Mouse (Mus musculus) brown adipose tissue, adult 24 weeks (tissue): ENCODE measurements around the gene Ctdsp1. TPM values are rescaled to one million over a fixed set of nuclear protein-coding genes. Genes with fewer than 3 reads are reported as not detected.

Experiments used
- H3K27ac ChIP-seq: fragments of 200-500 bp; replicated peaks from 2 replicates; pipeline ENCODE4 v1.5.1; 2012; ENCODE audit warnings: low read depth, mild to moderate bottlenecking, low read length
- H3K4me1 ChIP-seq: fragments of 200-500 bp; 2 replicates; pipeline ENCODE4 v1.6.1; 2012; ENCODE audit warnings: low read length, mixed read lengths; ENCODE audit not compliant: control insufficient read depth, insufficient read depth, insufficient read length
- H3K4me3 ChIP-seq: fragments of 200-500 bp; 2 replicates; pipeline ENCODE4 v1.5.1; 2012; ENCODE audit warnings: low read depth, mild to moderate bottlenecking, low read length, moderate library complexity; ENCODE audit not compliant: insufficient read depth
- polyA plus RNA-seq: library from polyadenylated mRNA; stranded (reverse); fragments of >200 nt; gene quantifications from 2 replicates; pipeline ENCODE4 v1.2.4, GENCODE M21; 2012; ENCODE audit not compliant: missing spikeins, insufficient read depth, insufficient read length

Gene Ctdsp1
- 66.8 and 98.0 TPM in 2 replicates for polyA plus RNA-seq

DNA sequence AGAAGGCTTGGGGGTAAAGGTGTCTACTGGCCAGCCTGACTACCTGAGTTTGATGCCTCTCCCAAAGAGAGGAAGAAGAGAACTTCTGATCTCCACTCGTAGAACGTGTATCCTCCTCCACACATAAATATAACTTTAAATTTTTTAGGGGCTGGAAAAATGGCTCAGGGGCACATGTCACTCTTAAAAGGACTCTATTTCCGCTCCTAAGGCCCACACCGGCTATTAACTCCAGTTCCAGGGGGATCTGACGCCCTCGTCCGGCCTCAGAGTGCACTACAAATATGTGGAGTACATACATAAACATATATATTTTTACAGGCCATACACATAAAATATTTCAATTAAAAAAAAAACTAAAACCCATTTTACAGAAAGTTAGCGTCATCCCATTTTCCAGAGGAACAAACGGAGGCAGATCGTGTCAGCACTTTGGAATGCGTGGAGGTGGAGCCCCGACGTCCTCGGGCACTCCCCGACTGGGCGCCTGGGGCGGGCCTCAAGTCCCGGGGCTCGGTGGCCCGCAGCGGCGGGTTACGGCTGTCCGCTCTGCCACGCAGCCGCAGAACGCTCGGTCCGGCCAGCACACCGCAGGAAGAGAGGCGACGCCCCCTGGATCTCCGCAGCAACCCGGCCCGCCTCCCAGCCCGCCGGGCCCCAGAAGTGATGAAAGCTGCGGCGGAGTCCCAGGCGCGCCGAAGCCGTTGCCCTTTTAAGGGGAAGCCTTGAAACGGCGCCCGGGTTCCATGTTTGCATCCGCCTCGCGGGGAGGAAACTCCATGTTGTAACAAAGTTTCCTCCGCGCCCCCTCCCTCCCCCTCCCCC lies at the start of gene Ctdsp1:
Gene Ctdsp1, plus strand, starts transcription at position 586 of the 825 bp plus-strand sequence.
- peaks cover 8% of the 10 kb centered on the region; the same call in 1 of the 2 replicates for H3K4me1 ChIP-seq
- H3K4me3 ChIP-seq: peak within 1 kb of the TSS; percentile 99
- H3K27ac ChIP-seq: peak within 1 kb of the TSS; percentile 99

DNA sequence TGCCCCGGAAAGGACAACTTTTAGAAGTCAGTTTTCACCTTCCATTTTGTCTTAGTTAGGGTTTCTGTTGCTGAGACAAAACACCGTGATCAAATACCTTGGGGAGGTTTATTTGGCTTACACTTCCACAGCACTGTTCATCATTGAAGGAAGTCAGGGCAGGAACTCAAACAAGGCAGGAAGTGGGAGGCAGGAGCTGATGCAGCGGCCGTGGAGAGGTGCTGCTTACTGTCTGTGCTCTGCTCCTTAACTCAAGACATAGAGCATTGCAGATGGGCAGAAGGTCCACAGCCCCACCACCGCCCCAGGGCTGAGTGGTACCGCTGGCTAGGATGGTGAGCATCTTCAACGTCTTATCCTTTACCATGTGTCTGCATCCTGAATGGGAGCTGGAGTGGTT lies 49.4 kb upstream of the Ctdsp1 start:
- H3K27ac ChIP-seq: no peak overlapping the region
- H3K4me1 ChIP-seq: peaks cover 58% of the 10 kb centered on the region
- no peak overlapping the region for H3K4me3 ChIP-seq

DNA sequence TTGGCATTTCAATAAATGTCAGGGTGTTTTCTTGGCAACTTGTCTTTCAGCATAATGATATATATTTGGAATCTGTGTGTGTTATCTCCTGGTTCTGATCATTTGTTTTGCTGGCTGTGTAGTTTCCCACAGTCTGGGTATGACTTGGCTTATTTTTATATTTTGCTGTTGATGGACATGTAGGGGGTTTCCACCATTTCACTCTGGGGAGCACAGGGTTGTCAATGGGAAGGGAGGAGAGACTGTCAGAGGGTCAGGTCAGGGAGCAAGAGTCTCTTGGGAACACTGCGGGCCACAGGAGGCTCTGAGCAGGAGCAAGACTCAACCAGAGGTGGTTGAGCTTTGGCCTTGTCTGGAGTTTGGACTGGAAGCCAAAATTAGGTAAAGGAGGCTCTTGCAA lies 49.0 kb upstream of the Ctdsp1 start:
- no peak overlapping the region for H3K4me3 ChIP-seq
- H3K4me1 ChIP-seq: peaks cover 54% of the 10 kb centered on the region
- H3K27ac ChIP-seq: no peak overlapping the region

DNA sequence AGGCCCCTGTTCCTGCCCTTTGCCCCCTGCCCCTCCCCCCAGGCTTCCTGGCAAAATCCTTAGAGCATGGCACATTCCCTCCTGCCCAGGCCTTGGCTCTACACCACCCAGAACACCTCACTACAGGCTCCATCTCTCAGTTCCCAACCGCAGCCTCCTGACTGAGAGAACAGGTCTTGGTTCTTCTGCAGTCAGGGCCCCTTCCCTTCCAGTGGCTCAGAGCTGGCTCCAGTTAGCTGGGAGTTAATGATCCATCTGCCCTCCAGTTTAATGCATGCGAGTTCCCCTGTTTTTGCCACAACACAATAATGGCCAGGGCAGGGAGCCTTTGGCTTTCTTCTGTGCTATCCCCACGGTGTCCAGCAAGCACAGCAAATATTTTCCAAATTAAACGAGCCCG lies 48.1 kb upstream of the Ctdsp1 start:
- peak overlapping the region; percentile 35; the same call in 1 of the 2 replicates for H3K27ac ChIP-seq
- no peak overlapping the region for H3K4me3 ChIP-seq
- H3K4me1 ChIP-seq: peaks cover 47% of the 10 kb centered on the region

DNA sequence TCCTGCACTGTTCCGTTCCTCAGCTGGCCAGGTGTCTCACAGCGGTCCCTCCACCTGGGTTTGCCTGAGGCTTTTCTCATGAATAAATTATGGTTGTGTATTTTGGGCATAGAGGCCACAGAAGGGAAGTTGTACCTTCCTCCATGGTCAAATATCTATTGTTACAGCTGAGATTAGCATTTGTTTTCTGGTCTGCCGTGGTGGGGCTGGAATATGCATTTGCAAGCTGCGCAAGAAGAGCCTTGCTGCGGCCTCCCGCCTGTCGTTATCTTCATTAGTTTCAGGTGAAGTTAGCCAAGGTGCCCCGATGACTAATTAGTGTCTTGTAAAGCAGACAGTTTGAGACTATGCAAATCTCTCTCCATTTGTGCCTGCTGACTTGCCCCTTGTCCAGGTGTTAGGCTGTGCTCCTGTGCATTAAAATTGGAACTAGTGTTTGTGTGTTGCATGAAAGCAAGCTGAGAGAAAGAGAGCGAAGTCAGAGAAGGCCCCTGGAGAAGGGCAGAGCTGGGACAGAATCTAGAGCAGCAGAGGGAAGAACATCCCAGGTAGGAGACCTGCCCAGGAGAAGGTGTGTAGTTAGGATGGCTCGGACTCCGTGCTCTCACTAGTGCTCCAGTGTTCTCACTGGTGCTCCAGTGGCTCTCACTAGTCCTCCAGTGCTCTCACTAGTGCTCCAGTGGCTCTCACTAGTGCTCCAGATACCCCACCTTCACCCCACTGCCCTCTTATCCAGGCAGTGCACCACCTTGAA lies 47.0 kb upstream of the Ctdsp1 start:
- peaks cover 35% of the 10 kb centered on the region for H3K4me1 ChIP-seq
- H3K4me3 ChIP-seq: no peak overlapping the region
- H3K27ac ChIP-seq: peak overlapping the region; percentile 49

DNA sequence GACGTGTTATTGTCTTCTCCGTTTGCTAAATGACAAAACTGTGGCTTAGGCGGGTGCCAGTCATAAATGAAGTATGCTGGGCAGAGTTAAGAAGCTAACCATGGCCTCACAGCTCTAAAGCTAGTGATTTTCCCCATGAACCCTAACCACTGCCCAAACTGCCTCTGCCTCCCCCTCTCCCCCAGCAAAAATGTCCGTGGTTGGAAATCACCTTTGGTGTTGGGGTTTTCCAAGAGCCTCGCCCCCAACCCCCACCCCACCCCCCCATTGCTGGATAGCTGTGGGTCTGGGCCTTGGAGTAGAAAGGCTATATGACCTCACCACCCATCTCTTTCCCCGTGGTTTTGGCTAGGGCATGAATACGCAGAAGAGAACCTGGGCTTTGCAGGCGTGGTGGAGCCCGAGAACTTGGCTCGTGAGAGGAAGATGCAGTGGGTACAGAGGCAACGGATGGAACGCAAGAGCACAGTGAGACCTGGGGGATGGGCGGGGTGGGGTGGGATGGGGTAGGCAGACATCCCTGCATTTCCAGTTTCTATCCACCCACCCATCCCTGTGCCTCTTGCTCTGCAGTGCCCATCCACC lies 40.0 kb upstream of the Ctdsp1 start:
- H3K4me1 ChIP-seq: peaks cover 10% of the 10 kb centered on the region
- H3K27ac ChIP-seq: no peak overlapping the region
- H3K4me3 ChIP-seq: no peak overlapping the region

DNA sequence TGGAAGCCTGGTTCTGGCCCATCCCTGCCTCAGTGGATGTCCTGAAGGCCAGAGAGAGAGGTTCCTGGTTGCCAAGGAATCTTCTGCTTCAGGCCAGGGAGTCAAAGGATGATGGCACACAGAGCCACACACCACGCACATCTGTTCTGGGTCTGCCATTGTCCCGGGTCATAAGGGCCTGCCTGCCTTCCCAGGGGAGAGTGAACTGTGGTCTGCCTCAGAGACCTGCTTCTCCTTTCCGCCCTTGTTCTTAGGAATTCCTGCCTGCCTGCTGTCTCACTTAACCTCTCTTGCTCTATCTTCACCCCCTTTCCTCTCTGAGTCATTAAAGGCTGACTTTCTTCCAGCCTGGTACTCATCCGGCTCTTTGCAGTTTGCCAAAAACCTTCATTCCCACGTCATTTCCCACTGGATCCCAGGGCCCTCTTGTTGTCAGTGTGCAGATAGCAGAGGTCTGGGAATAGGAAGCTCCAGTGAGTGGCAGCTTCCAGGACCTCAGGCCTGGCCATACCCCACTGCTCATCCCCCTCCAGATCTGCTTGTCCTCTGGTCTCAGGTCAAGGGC lies 38.7 kb upstream of the Ctdsp1 start:
- H3K4me1 ChIP-seq: peaks cover 10% of the 10 kb centered on the region
- H3K4me3 ChIP-seq: no peak overlapping the region
- H3K27ac ChIP-seq: peak overlapping the region; percentile 47

DNA sequence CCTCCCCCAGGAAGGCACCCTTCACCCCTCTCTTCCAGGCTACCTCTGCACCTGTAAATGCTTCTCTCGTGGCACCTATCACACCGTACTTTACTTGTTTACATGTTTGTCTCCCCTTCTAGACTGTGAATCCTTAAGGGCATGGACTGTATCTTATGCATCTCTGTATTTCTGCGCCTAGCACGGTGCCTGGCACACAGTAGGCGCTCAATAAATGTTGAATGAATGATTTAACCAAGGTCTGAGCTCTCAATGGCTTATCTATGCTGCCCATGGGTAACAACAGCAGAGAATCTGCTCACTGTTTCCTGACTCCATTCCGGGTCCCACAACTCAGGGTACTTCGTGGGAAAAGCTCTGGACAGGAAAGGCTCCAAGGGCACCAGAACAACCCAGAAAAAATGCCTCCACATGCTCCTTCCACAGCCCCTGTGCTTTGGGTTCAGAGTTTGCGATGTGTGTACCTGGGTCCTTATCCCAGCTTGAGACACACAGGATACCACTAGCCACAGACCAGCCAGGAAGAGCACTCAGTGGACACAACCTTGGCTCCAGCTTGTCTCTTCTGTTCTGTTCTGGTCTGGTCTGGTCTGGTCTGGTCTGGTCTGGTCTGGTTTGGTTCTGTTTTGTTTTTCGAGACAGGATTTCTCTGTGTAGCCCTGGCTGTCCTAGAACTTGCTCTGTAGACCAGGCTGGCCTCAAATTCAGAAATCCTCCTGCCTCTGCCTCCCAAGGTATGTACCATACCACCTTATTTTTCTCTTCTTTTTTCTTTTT lies 37.7 kb upstream of the Ctdsp1 start:
- H3K4me3 ChIP-seq: no peak overlapping the region
- peaks cover 10% of the 10 kb centered on the region for H3K4me1 ChIP-seq
- no peak overlapping the region for H3K27ac ChIP-seq

DNA sequence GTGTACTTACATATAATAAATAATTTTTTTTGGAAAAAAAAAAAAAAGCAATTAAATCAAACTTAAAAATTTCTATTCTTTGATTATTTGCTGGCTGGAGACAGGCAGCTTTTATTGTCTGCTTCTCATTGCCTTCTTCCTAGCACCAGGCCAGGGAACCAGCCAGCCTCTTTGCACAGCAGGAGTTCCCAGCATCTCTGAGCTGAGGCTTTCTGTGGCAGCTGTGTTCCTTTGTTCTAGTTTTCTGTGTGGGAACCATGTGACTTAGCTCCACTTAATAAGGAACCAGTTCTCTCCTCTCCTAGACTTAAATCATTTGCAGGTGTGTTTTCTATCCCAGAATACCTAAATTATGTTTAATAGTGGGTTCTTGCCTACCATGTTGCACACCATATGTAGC lies 33.8 kb upstream of the Ctdsp1 start:
- no peak overlapping the region for H3K27ac ChIP-seq
- H3K4me3 ChIP-seq: no peak overlapping the region
- H3K4me1 ChIP-seq: 0 out of 2 replicates have a peak, but pooled peaks cover under 1% of the 10 kb centered on the region

DNA sequence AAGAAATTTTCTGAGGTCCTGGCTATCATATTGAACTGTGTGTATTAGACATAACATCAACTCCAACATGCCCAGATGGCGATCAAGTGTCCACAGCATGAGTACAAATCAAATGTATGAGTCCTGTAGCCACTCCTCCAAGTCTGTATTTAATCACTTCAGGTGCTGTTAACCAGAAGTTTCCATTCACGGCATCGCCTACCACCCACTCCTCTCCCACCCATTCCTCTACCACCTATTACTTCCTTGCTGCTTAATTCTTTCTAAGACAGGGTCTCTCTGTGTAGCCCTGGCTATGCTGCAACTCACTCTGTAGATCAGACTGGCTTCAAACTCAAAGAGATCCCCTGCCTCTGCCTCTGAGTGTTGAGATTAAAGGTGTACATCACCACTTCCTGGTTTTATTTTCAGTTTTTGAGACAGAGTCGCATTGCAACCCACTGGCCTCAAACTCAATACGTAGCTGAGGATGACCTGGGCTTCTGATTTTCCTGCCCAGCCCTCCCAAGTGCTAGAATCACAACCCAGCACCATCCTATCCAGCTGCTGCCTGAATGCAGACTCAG lies 31.3 kb upstream of the Ctdsp1 start:
- Histone ChIP-seq H3K4me1 (peaks cover 5% of the 10 kb centered on the region; the same call in 1 of the 2 replicates), H3K27ac (no peak overlapping the region), H3K4me3 (no peak overlapping the region)

DNA sequence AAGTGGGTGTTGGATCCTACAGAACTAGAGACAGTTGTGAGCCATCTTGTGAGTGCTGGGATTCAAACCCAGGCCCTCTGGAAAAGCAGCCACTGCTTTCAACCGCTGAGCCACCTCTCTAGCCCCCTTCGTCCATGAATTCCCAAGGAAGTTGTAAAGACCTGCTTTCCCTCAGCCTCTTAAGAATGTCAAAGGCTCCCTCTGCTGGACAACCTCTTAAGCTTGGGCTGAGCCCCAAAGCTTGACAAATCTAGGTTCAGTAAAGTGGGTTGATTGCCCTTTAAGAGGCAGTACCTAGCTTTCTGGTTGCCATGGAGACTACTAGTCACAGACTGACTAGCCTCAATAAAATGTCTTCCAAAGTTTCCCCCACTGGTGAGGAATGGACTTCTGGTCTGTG lies 29.5 kb upstream of the Ctdsp1 start, which contains the start of gene Catip:
Gene Catip, plus strand, starts transcription at position 297 of the 400 bp plus-strand sequence.
- Histone ChIP-seq H3K4me1 (peaks cover 5% of the 10 kb centered on the region; the same call in 1 of the 2 replicates), H3K27ac (no peak within 1 kb of the TSS), H3K4me3 (no peak within 1 kb of the TSS)

DNA sequence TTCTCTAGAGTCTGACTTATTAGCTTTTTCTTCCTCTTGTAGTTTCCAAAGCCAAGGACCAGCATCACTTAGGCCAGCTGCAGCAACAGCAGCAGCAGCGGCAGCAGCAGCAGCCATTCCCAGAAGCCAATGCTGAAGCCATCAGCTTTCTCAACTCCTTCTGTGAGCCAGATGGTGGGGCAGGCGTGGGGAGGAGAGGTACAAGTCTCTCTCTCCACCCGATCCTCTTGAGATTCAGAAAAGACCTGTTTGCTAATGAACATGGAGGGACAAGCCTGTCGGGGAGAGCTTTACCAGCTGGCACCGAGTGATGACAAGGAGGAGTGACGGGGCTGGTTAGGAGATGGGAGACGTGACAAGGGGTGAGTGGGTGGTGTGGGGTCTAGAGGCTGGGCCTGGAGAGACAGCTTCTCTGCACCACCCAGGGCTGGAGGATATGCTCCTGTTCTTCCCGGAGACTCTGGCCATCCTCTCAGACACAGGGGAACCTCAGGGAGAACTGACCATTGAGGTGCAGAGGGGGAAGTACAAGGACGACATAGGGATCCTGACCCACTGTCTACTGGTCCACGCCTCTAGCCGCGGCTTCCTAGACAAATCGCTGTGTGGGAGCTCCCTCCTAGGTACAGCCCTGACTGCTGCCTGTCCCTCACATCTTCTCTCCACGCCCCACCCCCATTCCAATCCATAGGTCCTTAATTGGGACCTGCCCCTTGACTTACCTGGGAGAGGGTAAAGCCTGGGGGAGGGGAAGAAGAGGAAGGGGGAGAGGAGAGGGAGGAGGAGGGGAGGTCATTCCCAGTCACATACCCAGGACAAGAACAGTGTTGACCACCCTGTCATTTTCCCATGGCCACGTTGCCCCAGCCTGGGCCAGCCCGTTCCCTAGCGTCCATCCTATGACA lies 28.7 kb upstream of the Ctdsp1 start:
- no peak overlapping the region for H3K4me3 ChIP-seq

DNA sequence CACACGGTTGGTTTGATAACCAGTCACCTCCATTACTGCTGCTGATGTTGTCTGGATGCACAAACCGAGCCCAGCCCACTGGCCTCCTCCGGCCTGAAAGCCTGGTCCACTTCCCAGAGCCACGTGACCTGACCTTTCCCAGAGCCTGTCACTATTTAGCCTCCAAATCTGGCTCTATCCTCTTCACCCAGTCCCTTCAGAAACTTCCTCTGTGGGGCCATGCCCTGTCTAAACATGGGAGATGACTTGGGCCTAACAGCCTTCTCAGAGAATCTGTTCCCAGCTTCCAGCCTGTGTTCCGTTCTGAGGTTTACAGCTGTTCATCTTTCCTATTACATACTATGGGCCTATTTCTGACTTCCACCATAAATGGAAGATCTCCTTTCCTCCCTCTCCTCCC lies 27.9 kb upstream of the Ctdsp1 start:
- Histone ChIP-seq H3K4me1 (peaks cover 5% of the 10 kb centered on the region), H3K4me3 (no peak overlapping the region), H3K27ac (peak overlapping the region; percentile 46)

More for the DNA sequence above, 28.7 kb upstream of the Ctdsp1 start:
- Histone ChIP-seq H3K27ac (peak overlapping the region; percentile 46; the same call in 1 of the 2 replicates), H3K4me1 (peaks cover 5% of the 10 kb centered on the region; the same call in 1 of the 2 replicates)
